Mouse (Mus musculus): ENCODE results near the gene Itsn1. TPM values are rescaled to one million over a fixed set of nuclear protein-coding genes. Genes with fewer than 3 reads are reported as not detected.

Gene Itsn1
- 2.6 TPM for polyA plus RNA-seq (2017; shearing (Covaris generic))

GRCm38 (mm10) chr16:91729066-91729482 lies at the start of gene Itsn1:
Gene Itsn1 (plus strand): TSS chr16:91729281.

GRCm38 (mm10) chr16:91688619-91689334 lies 40.3 kb upstream of the Itsn1 start, which contains the start of gene Donson:
Gene Donson (minus strand): TSS chr16:91688770.

GRCm38 (mm10) chr16:91728123-91729065 lies 687 bp upstream of the Itsn1 start, which contains the start of gene Cryzl1:
Gene Cryzl1 (minus strand): TSS chr16:91728975.

Other genes with a start within 250 kb of the Itsn1 start
- 209 TPM for gene Ifnar1, start 244.0 kb upstream of the Itsn1 start, polyA plus RNA-seq (2017; shearing (Covaris generic))
- gene Ifngr2, start 182.2 kb upstream of the Itsn1 start, polyA plus RNA-seq (2017; shearing (Covaris generic)), result 397 TPM
- 53.8 TPM for gene Tmem50b, start 131.5 kb upstream of the Itsn1 start, polyA plus RNA-seq (2017; shearing (Covaris generic))
- 4.8 TPM for gene Dnajc28, start 110.3 kb upstream of the Itsn1 start, polyA plus RNA-seq (2017; shearing (Covaris generic))
- gene Gart, start 82.3 kb upstream of the Itsn1 start, polyA plus RNA-seq (2017; shearing (Covaris generic)), result 90.8 TPM
- 152 TPM for gene Son, start 81.8 kb upstream of the Itsn1 start, polyA plus RNA-seq (2017; shearing (Covaris generic))
- 160 TPM for gene Donson, start 40.5 kb upstream of the Itsn1 start, polyA plus RNA-seq (2017; shearing (Covaris generic))
- 41.3 TPM for gene Cryzl1, start 306 bp upstream of the Itsn1 start, polyA plus RNA-seq (2017; shearing (Covaris generic))

Measured in naive thymus-derived CD4-positive, alpha-beta T cell, adult 5 months (primary cell).